Mouse (Mus musculus) hindbrain, postnatal 0 days (tissue): Measurements from ENCODE around the gene Ggt1. TPM values are rescaled to one million over a fixed set of nuclear protein-coding genes. Genes with fewer than 3 reads are reported as not detected.
A peak's percentile ranks its signal among the peaks of the same experiment; 100 is the strongest.

Experiments used
- ATAC-seq: fragments of 200-750 bp; cut with Nextera tagmentation; 2 replicates; pipeline ENCODE4 v1.8.0; 2017; ENCODE audit warnings: mild to moderate bottlenecking, moderate TSS enrichment, moderate library complexity
- DNase-seq: peaks from one replicate; pipeline ENCODE4 v3.0.0-alpha.2; 2015; ENCODE audit warnings: low spot score
- H3K27ac ChIP-seq: fragments of 300-500 bp; sonication (generic); 2 replicates; pipeline ENCODE4 v1.5.1; 2014; ENCODE audit warnings: mild to moderate bottlenecking
- H3K27me3 ChIP-seq: fragments of 300-500 bp; sonication (generic); 2 replicates; pipeline ENCODE4 v1.6.1; 2014; ENCODE audit warnings: low read length, mixed read lengths; ENCODE audit not compliant: insufficient read depth
- H3K36me3 ChIP-seq: fragments of 300-500 bp; sonication (generic); 2 replicates; pipeline ENCODE4 v1.6.1; 2014; ENCODE audit warnings: low read length, mixed read lengths; ENCODE audit not compliant: insufficient read depth
- H3K4me1 ChIP-seq: fragments of 300-500 bp; sonication (generic); 2 replicates; pipeline ENCODE4 v1.6.1; 2014; ENCODE audit warnings: antibody characterized with exemption, low read length, mixed read lengths; ENCODE audit not compliant: insufficient read depth
- H3K4me2 ChIP-seq: fragments of 300-500 bp; sonication (generic); 2 replicates; pipeline ENCODE4 v1.6.1; 2014; ENCODE audit warnings: low read depth, mild to moderate bottlenecking, low read length, moderate library complexity, mixed read lengths
- H3K4me3 ChIP-seq: fragments of 300-500 bp; sonication (generic); 2 replicates; pipeline ENCODE4 v1.5.1; 2014; ENCODE audit warnings: low read length
- H3K9ac ChIP-seq: fragments of 300-500 bp; sonication (generic); replicated peaks from 2 replicates; pipeline ENCODE4 v1.6.1; 2014; ENCODE audit warnings: mild to moderate bottlenecking, low read length, moderate library complexity, mixed read lengths
- H3K9me3 ChIP-seq: fragments of 300-500 bp; sonication (generic); 2 replicates; pipeline ENCODE4 v1.6.1; 2016; ENCODE audit warnings: low read length, mixed read lengths
- CTCF ChIP-seq: IDR thresholded peaks from 2 replicates; pipeline ENCODE4 v1.5.1; 2016; ENCODE audit warnings: antibody characterized with exemption, control low read depth, low read depth
- WGBS: fragments of 180-500 bp; shearing (Covaris S2); extraction: QIAGEN DNeasy Blood & Tissue Kit; methylation state at CpG from one replicate; pipeline ENCODE4 v1.1.7; 2014; 5-methylcytosine and 5-hydroxymethylcytosine counted together
- polyA plus RNA-seq: library from polyadenylated mRNA; unstranded; fragments of >200 nt; fragmentation: Nextera tagmentation; extraction: Ambion mirVana; gene quantifications from 2 replicates; pipeline ENCODE4 v1.2.1, GENCODE M21; 2015
- total RNA-seq: library from RNA; depleted of rRNA; stranded (reverse); fragments of >200 nt; gene quantifications from 2 replicates; pipeline ENCODE4 v1.2.3, GENCODE M21; 2014

Ggt1 gene
- total and polyA plus RNA-seq, 2 experiments from 2014 or later, result 1.0 to 7.6 TPM

DNA sequence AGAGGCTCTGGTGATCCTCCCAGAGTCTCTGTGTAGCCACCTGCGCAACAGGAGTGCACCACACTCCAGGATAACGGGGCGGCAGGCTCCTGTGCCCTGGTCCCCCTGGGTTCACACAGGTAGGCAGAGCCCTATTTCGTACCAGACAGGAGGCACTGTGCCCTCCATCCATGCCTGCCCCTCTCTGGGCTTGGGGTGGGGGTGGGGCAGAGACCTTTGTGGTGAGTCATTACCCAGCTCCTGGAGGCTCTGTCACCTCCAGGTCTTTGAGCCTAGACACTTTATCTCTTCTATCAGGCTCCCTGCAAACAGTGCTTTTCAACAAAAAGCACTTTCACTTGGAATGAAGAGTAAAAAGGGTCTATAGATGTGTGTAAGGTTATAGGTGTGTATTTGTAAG is 7.4 kb downstream of the Ggt1 start:
- ATAC-seq, result no peak
- Histone ChIP-seq H3K27me3 (no peaks in the 10 kb centered on the region), H3K9me3 (no peaks in the 10 kb centered on the region), H3K27ac (no peak overlapping the region), H3K36me3 (no peaks in the 10 kb centered on the region), H3K4me1 (no peaks in the 10 kb centered on the region), H3K9ac (no peak overlapping the region), H3K4me2 (no peak overlapping the region), H3K4me3 (no peak overlapping the region)
- DNase-seq, result no peak
- WGBS, result 22% methylated on average over 4 of the region's 4 CpGs
- no peak for TF ChIP-seq CTCF

DNA sequence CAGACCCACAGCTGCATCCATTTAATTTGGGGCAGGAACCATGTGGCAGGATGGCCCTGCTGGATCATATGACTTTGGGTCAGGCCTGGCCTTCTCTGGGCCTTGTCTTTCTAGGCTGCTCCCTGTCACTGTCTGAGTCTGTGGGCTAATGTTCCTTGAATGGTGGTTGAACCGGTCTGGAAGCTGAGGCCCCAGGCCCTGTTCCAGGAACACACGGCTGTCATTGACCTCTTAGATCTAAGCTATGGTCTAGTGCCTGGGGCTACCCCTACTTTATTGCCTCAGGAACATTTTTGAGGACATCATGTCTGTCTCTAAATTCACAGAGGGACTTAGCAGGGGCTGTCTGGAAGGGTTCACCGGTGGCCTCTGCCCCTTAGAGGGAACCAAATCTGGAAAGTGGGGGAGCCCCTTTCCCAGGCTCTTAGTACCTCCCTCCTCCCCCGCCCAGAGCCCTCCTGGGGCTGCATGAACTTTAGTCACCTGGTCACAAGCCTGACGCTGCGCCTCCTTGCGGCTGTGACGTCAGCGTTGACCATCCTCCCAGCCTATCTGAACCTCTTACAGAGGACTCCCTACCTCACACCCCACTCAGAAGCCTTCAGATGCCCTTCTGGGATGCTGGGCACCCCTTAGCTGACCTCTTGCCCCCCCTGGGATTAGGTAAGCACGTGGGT is 9.7 kb downstream of the Ggt1 start:
- H3K9ac ChIP-seq, result no peak overlapping the region
- H3K4me1 ChIP-seq, result no peaks in the 10 kb centered on the region
- H3K4me2 ChIP-seq, result no peak overlapping the region
- 35% methylated on average over 10 of the region's 10 CpGs for WGBS
- H3K27me3 ChIP-seq, result no peaks in the 10 kb centered on the region
- H3K27ac ChIP-seq, result no peak overlapping the region
- DNase-seq (no peak), ATAC-seq (no peak)
- no peak overlapping the region for H3K4me3 ChIP-seq
- no peak for TF ChIP-seq CTCF
- no peaks in the 10 kb centered on the region for H3K9me3 ChIP-seq
- no peaks in the 10 kb centered on the region for H3K36me3 ChIP-seq

DNA sequence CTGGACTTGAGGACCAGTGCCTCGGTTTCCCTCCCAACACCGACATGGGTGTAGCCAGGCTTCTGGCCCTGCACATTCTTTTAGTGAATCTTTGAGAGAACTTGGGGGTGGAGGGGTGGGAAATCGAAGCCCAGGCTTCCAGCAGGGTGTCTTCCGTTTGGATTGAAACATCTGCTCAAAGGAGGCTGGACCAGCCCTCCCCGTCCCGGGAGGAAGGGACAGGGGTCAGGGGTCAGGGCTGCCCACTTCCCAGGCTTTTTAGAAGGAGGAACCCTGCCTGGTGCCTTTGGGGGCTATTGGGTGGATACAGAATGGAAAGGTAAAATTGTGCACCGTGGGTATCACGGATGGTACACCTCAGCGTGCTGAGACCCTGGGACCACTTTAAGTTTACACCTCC is 10.5 kb downstream of the Ggt1 start:
- no peak overlapping the region for H3K4me3 ChIP-seq
- no peak for DNase-seq
- H3K27ac ChIP-seq, result no peak overlapping the region
- no peak overlapping the region for H3K9ac ChIP-seq
- H3K36me3 ChIP-seq, result no peaks in the 10 kb centered on the region
- H3K9me3 ChIP-seq, result no peaks in the 10 kb centered on the region
- no peaks in the 10 kb centered on the region for H3K27me3 ChIP-seq
- no peak for ATAC-seq
- H3K4me1 ChIP-seq, result no peaks in the 10 kb centered on the region
- no peak overlapping the region for H3K4me2 ChIP-seq
- WGBS, result 32% methylated on average over 9 of the region's 9 CpGs
- TF ChIP-seq CTCF, result no peak

DNA sequence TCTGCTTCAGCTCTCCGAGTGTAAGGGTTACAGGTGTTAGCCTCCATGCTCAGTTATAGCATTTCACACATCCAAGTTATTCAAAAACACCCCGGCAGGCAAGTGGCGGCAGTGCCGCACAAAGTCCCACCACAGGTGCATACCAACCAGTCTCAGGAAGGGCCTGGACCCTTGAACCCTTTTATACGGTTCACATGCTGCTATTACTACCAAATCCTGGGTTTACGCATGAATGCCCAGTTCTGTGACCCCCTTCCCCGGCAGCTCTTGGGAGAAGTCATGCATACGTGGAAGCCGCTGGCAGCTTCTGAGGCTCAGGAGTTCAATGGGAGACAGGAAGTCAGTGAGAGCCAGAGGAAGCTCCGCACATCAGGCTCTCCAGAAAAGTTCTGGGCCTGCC is 11.8 kb downstream of the Ggt1 start:
- Histone ChIP-seq H3K36me3 (no peaks in the 10 kb centered on the region), H3K9ac (no peak overlapping the region), H3K4me3 (no peak overlapping the region), H3K9me3 (no peaks in the 10 kb centered on the region), H3K4me2 (no peak overlapping the region), H3K4me1 (no peaks in the 10 kb centered on the region), H3K27me3 (no peaks in the 10 kb centered on the region), H3K27ac (no peak overlapping the region)
- DNase-seq, result no peak
- no peak for ATAC-seq
- 44% methylated on average over 10 of the region's 10 CpGs for WGBS
- no peak for TF ChIP-seq CTCF

DNA sequence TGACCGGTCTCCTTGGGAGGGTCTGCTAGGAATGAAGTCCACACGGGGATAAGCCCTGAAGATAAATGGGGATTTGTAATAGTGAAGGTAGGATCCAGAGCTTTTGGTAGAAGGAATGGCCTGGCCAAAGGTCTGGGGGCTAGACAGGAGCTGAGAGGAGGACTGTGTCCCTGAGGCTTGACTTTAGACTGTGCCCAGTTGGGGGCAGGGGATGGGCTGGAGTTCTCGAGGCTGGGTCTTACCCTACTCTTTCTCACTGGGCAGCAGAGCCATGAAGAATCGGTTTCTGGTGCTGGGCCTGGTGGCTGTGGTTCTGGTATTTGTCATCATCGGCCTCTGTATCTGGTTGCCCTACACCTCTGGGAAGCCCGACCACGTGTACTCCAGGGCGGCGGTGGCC is 12.6 kb downstream of the Ggt1 start:
- Histone ChIP-seq H3K9ac (no peak overlapping the region), H3K4me3 (no peak overlapping the region), H3K4me1 (no peaks in the 10 kb centered on the region), H3K36me3 (no peaks in the 10 kb centered on the region), H3K27ac (no peak overlapping the region), H3K27me3 (no peaks in the 10 kb centered on the region), H3K9me3 (no peaks in the 10 kb centered on the region), H3K4me2 (no peak overlapping the region)
- no peak for TF ChIP-seq CTCF
- WGBS, result 85% methylated on average over 9 of the region's 9 CpGs
- ATAC-seq (no peak), DNase-seq (no peak)

DNA sequence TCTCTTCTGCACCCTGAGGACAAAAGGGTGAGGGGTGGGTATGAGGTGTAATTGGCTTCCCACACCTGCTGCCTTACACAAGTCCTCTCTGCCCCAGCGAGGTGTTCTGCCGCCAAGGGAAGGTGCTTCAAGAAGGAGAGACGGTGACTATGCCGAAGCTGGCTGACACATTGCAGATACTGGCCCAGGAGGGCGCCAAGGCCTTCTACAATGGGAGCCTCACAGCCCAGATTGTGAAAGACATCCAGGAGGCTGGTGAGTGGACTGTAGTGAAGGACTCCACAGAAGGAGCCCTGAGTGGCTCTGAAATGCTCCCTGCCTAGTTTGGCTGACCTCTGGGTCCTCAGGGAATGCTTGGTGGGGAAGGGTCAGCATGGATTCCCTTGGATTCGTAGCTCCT is 17.7 kb downstream of the Ggt1 start:
- no peak for TF ChIP-seq CTCF
- no peak overlapping the region for H3K27ac ChIP-seq
- 90% methylated on average over 6 of the region's 6 CpGs for WGBS
- DNase-seq, result no peak
- H3K9me3 ChIP-seq, result no peaks in the 10 kb centered on the region
- H3K9ac ChIP-seq, result no peak overlapping the region
- no peak for ATAC-seq
- no peaks in the 10 kb centered on the region for H3K27me3 ChIP-seq
- H3K4me2 ChIP-seq, result no peak overlapping the region
- H3K36me3 ChIP-seq, result no peaks in the 10 kb centered on the region
- no peaks in the 10 kb centered on the region for H3K4me1 ChIP-seq
- no peak overlapping the region for H3K4me3 ChIP-seq

DNA sequence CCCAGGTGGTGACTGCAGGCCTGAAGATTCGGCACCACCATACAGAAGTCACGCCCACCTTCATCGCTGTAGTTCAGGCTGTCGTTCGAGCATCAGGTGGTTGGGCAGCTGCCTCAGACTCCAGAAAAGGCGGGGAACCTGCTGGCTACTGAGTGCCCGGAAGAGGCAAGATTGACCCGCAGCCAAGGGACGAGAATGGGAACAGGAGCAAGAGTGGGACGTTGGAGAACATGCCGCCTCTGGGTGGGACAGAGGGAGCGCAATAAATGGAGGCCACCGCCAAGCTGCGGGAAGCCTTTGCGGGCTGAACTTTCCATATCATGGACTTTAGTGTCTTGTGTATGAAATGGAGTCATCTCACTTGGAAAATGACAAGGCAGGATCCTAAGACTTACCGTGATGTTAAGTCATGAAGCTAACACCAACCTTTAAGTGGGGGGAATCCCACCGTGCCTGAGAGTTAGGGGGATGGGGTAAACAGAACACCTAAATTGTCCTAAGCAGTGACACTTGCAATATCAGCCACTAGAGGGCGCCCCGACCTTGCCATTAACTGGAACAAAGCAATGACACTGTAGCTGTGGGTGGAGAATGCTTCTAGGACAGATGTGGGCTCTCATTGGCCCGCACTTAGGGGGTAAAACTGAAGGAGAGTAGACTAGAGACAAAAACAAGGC is 24.6 kb downstream of the Ggt1 start:
- 20% methylated on average over 20 of the region's 20 CpGs for WGBS
- H3K4me1 ChIP-seq, result peaks cover 9% of the 10 kb centered on the region; the same call in 1 of the 2 replicates
- TF ChIP-seq CTCF, result peak; percentile 99
- H3K27ac ChIP-seq, result no peak overlapping the region
- peak; percentile 88 for ATAC-seq
- H3K9ac ChIP-seq, result no peak overlapping the region
- peak; percentile 95 for DNase-seq
- H3K36me3 ChIP-seq, result no peaks in the 10 kb centered on the region
- H3K27me3 ChIP-seq, result no peaks in the 10 kb centered on the region
- peak overlapping the region; percentile 42 for H3K4me2 ChIP-seq
- no peaks in the 10 kb centered on the region for H3K9me3 ChIP-seq
- H3K4me3 ChIP-seq, result no peak overlapping the region
